Mouse (Mus musculus) embryonic facial prominence, embryonic 14.5 days (tissue): Measurements from ENCODE around the gene Poln. TPM values are rescaled to one million over a fixed set of nuclear protein-coding genes. Genes with fewer than 3 reads are reported as not detected.

Experiments used
- ATAC-seq: fragments of 200-750 bp; cut with Nextera tagmentation; 2 replicates; pipeline ENCODE4 v1.8.0; 2017; ENCODE audit warnings: low read depth, moderate number of reproducible peaks, moderate TSS enrichment
- DNase-seq: peaks from one replicate; pipeline ENCODE4 v3.0.0-alpha.2; 2015; ENCODE audit warnings: low spot score
- H3K27ac ChIP-seq: fragments of 300-500 bp; sonication (generic); replicated peaks from 2 replicates; pipeline ENCODE4 v1.5.1; 2014; ENCODE audit warnings: low read depth, mild to moderate bottlenecking, low read length, moderate library complexity
- H3K27me3 ChIP-seq: fragments of 300-500 bp; sonication (generic); replicated peaks from 2 replicates; pipeline ENCODE4 v1.6.1; 2014; ENCODE audit warnings: low read length; ENCODE audit not compliant: control insufficient read depth, insufficient read depth
- H3K36me3 ChIP-seq: fragments of 300-500 bp; sonication (generic); 2 replicates; pipeline ENCODE4 v1.6.1; 2014; ENCODE audit warnings: low read length, mixed read lengths; ENCODE audit not compliant: control insufficient read depth, insufficient read depth
- H3K4me1 ChIP-seq: fragments of 300-500 bp; sonication (generic); 2 replicates; pipeline ENCODE4 v1.6.1; 2014; ENCODE audit warnings: antibody characterized with exemption, low read length; ENCODE audit not compliant: control insufficient read depth, insufficient read depth
- H3K4me2 ChIP-seq: fragments of 300-500 bp; sonication (generic); 2 replicates; pipeline ENCODE4 v1.6.1; 2014; ENCODE audit warnings: low read depth, mild to moderate bottlenecking, low read length, moderate library complexity, mixed read lengths
- H3K4me3 ChIP-seq: fragments of 300-500 bp; sonication (generic); 2 replicates; pipeline ENCODE4 v1.5.1; 2014; ENCODE audit warnings: low read depth, mild to moderate bottlenecking, low read length
- H3K9ac ChIP-seq: fragments of 300-500 bp; sonication (generic); 2 replicates; pipeline ENCODE4 v1.6.1; 2014; ENCODE audit warnings: low read depth, mild to moderate bottlenecking, low read length, moderate library complexity, mixed read lengths
- H3K9me3 ChIP-seq: fragments of 300-500 bp; sonication (generic); 2 replicates; pipeline ENCODE4 v1.6.1; 2016; ENCODE audit warnings: low read length; ENCODE audit not compliant: control insufficient read depth
- WGBS: fragments of 180-500 bp; shearing (Covaris S2); extraction: QIAGEN DNeasy Blood & Tissue Kit; methylation state at CpG from one replicate; pipeline ENCODE4 v1.1.7; 2014; 5-methylcytosine and 5-hydroxymethylcytosine counted together
- polyA plus RNA-seq: library from polyadenylated mRNA; unstranded; fragments of >200 nt; fragmentation: Nextera tagmentation; extraction: Ambion mirVana; gene quantifications from 2 replicates; pipeline ENCODE4 v1.2.1, GENCODE M21; 2014

Gene Poln
- polyA plus RNA-seq, 1 experiment from 2014 or later: 1.9 TPM

- WGBS: 5% methylated on average over 16 of the region's 26 CpGs
- ATAC-seq (peak; percentile 32), DNase-seq (peak; percentile 15)
Measured at GRCm38 (mm10) chr5:33982731-33983259, 186.5 kb downstream of the Poln start.

GRCm38 (mm10) chr5:33976267-33976666 is 193.0 kb downstream of the Poln start:
- Histone ChIP-seq H3K4me3 (no peak overlapping the region), H3K27ac (no peak overlapping the region), H3K36me3 (no peaks in the 10 kb centered on the region), H3K9me3 (no peaks in the 10 kb centered on the region), H3K4me1 (no peaks in the 10 kb centered on the region), H3K4me2 (no peak overlapping the region), H3K9ac (no peak overlapping the region), H3K27me3 (no peaks in the 10 kb centered on the region)
- 39% methylated on average over 3 of the region's 3 CpGs for WGBS
- ATAC-seq: no peak
- DNase-seq: no peak

More at GRCm38 (mm10) chr5:33982731-33983259, 186.5 kb downstream of the Poln start:
- H3K9ac ChIP-seq: peak overlapping the region; percentile 77
- no peaks in the 10 kb centered on the region for H3K27me3 ChIP-seq
- peak overlapping the region; percentile 82 for H3K4me2 ChIP-seq
- peaks cover 7% of the 10 kb centered on the region; the same call in 1 of the 2 replicates for H3K4me1 ChIP-seq
- H3K27ac ChIP-seq: peak overlapping the region; percentile 79
- no peaks in the 10 kb centered on the region for H3K9me3 ChIP-seq
- peak overlapping the region; percentile 72 for H3K4me3 ChIP-seq
- H3K36me3 ChIP-seq: 0 out of 2 replicates have a peak, but pooled peaks cover 4% of the 10 kb centered on the region

- H3K4me1 ChIP-seq: no peaks in the 10 kb centered on the region
- H3K9ac ChIP-seq: no peak overlapping the region
- H3K27ac ChIP-seq: no peak overlapping the region
- 59% methylated on average over 2 of the region's 2 CpGs for WGBS
- H3K36me3 ChIP-seq: no peaks in the 10 kb centered on the region
- DNase-seq (no peak), ATAC-seq (no peak)
- H3K9me3 ChIP-seq: no peaks in the 10 kb centered on the region
- no peak overlapping the region for H3K4me3 ChIP-seq
- H3K4me2 ChIP-seq: no peak overlapping the region
- no peaks in the 10 kb centered on the region for H3K27me3 ChIP-seq
Measured at GRCm38 (mm10) chr5:33974736-33975135, 194.5 kb downstream of the Poln start.

- no peaks in the 10 kb centered on the region for H3K27me3 ChIP-seq
- WGBS: 74% methylated on average over 4 of the region's 4 CpGs
- no peak overlapping the region for H3K9ac ChIP-seq
- no peak overlapping the region for H3K4me3 ChIP-seq
- no peak for DNase-seq
- H3K4me1 ChIP-seq: no peaks in the 10 kb centered on the region
- H3K4me2 ChIP-seq: no peak overlapping the region
- peaks cover 11% of the 10 kb centered on the region; the same call in 1 of the 2 replicates for H3K9me3 ChIP-seq
- no peak for ATAC-seq
- H3K36me3 ChIP-seq: no peaks in the 10 kb centered on the region
- no peak overlapping the region for H3K27ac ChIP-seq
Measured at GRCm38 (mm10) chr5:33959382-33959781, 209.9 kb downstream of the Poln start.

Other genes with a start within 250 kb of the Poln start
- gene Nelfa, start 233.0 kb downstream of the Poln start, polyA plus RNA-seq: 46.7 and 51.1 TPM in 2 replicates
- gene Gm1673, start 186.0 kb downstream of the Poln start, polyA plus RNA-seq: 78.7 and 81.0 TPM in 2 replicates
- gene Nat8l, start 173.5 kb downstream of the Poln start, polyA plus RNA-seq: 0.31 and 0.38 TPM in 2 replicates
- 26.8 and 28.3 TPM in 2 replicates for gene Haus3, start 79 bp upstream of the Poln start, polyA plus RNA-seq
- gene Mxd4, start 18.3 kb upstream of the Poln start, polyA plus RNA-seq: 53.5 and 53.7 TPM in 2 replicates
- gene Zfyve28, start 119.0 kb upstream of the Poln start, polyA plus RNA-seq: 1.2 and 1.7 TPM in 2 replicates
- 0.18 and 0.21 TPM in 2 replicates for gene Cfap99, start 119.2 kb upstream of the Poln start, polyA plus RNA-seq
- gene Rnf4, start 166.8 kb upstream of the Poln start, polyA plus RNA-seq: 147 and 162 TPM in 2 replicates
- 15.2 and 15.7 TPM in 2 replicates for gene Fam193a, start 200.5 kb upstream of the Poln start, polyA plus RNA-seq